Mouse (Mus musculus) megakaryocyte, embryonic 14.5 days (primary cell): Measurements from ENCODE around the gene Ado.

Experiments used
- FLI1 ChIP-seq: IDR thresholded peaks from 2 replicates; pipeline ENCODE4 v1.6.1; 2012; ENCODE audit warnings: low read length, inconsistent platforms, mixed read lengths
- GATA1 ChIP-seq: IDR thresholded peaks from 3 replicates; pipeline ENCODE4 v1.6.1; 2012; ENCODE audit warnings: mixed read lengths, low read length, inconsistent platforms, borderline replicate concordance

DNA sequence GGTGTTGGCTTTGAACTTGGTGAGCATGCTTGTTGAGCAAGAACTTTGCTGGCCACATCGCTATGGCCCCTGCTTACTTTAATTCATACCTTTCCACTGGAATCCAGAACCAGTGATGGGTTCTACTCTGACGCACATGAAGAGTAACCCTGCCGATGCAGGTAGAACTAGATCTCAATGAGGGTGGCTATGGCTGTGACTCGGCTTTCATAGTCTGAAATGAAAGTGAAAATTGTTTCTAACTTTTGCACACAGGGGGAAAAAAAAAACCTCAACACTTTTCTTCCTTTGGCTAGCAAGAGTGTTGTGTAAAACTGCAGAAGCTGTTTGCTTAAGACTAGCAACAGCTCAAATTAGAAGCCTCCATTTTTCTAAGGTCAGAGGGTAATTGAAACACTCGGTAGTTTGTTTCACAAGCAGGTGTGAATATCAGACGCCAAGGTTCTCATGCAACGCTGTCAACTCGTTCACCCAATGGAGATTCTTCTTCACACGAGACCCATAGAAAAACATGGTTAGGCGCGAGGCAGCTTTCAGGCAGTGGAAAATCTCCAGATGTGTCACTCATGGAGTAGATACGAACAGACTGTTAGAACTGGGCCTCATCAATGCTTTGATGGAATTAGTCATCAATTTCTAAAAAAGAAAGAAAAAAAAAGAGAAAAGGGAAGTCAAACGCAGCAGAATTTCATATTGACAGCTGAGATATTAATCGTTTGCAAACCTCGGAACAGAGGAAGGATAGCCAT is 51.4 kb downstream of the Ado start:
- TF ChIP-seq GATA1 (no peak), FLI1 (no peak)
